Mouse (Mus musculus): ENCODE data around the gene Sod2.
"Not testable (repeated sequence)": the region's sequence is repeated elsewhere in the genome, so short reads cannot be mapped to it uniquely, and the experiment has no call there.

The Sod2 gene

GRCm38 (mm10) chr17:13006546-13006945 is at the start of gene Sod2:
Sod2 (plus strand) TSS chr17:13006846.
- not testable (repeated sequence) for DNase-seq

GRCm38 (mm10) chr17:12959377-12959776 is 47.3 kb upstream of the Sod2 start:
- not testable (repeated sequence) for DNase-seq

GRCm38 (mm10) chr17:12960331-12960873 is 46.2 kb upstream of the Sod2 start, which contains the start of gene Acat2:
Acat2 (minus strand) TSS chr17:12960747.
- DNase-seq: peak; percentile 97

- no peak for DNase-seq
These were observed 43.2 kb upstream of the Sod2 start for GRCm38 (mm10) chr17:12963476-12963875.

- no peak for DNase-seq
These were observed 39.5 kb upstream of the Sod2 start for GRCm38 (mm10) chr17:12967173-12967572.

GRCm38 (mm10) chr17:12973851-12974250 is 32.8 kb upstream of the Sod2 start:
- DNase-seq: no peak

- no peak for DNase-seq
These were observed 28.1 kb upstream of the Sod2 start for GRCm38 (mm10) chr17:12978546-12978945.

GRCm38 (mm10) chr17:12983988-12984387 is 22.7 kb upstream of the Sod2 start:
- DNase-seq: no peak

GRCm38 (mm10) chr17:12988096-12988495 is 18.6 kb upstream of the Sod2 start:
- peak; percentile 44 for DNase-seq

- DNase-seq: no peak
These were observed 16.0 kb upstream of the Sod2 start for GRCm38 (mm10) chr17:12990567-12991145.

GRCm38 (mm10) chr17:12991194-12991634 is 15.4 kb upstream of the Sod2 start:
- peak; percentile 64 for DNase-seq

GRCm38 (mm10) chr17:12991635-12992358 is 14.8 kb upstream of the Sod2 start:
- peak; percentile 92 for DNase-seq

GRCm38 (mm10) chr17:12992470-12992991 is 14.1 kb upstream of the Sod2 start:
- peak; percentile 92 for DNase-seq

- DNase-seq: no peak
These were observed 12.6 kb upstream of the Sod2 start, which contains the start of gene Wtap for GRCm38 (mm10) chr17:12994069-12994468. Wtap (minus strand) TSS chr17:12994169.

GRCm38 (mm10) chr17:12996345-12996744 is 10.3 kb upstream of the Sod2 start:
- DNase-seq: peak; percentile 77

GRCm38 (mm10) chr17:12997890-12998289 is 8.8 kb upstream of the Sod2 start:
- DNase-seq: no peak

GRCm38 (mm10) chr17:12999069-12999468 is 7.6 kb upstream of the Sod2 start:
- no peak for DNase-seq

- DNase-seq: not testable (repeated sequence)
These were observed 4.4 kb upstream of the Sod2 start for GRCm38 (mm10) chr17:13002243-13002642.

GRCm38 (mm10) chr17:13004436-13004835 is 2.2 kb upstream of the Sod2 start:
- DNase-seq: not testable (repeated sequence)

GRCm38 (mm10) chr17:13006984-13007383 is 338 bp downstream of the Sod2 start:
- no peak for DNase-seq

GRCm38 (mm10) chr17:13007730-13008425 is 1.2 kb downstream of the Sod2 start:
- DNase-seq: peak; percentile 98

- DNase-seq: peak; percentile 33
These were observed 1.9 kb downstream of the Sod2 start for GRCm38 (mm10) chr17:13008528-13008927.

- DNase-seq: peak; percentile 28
These were observed 3.2 kb downstream of the Sod2 start for GRCm38 (mm10) chr17:13009887-13010286.

Data from thymus, postnatal 4 days (tissue).